Mouse (Mus musculus) liver, embryonic 12.5 days (tissue): ENCODE results near the gene Wwox. TPM values are rescaled to one million over a fixed set of nuclear protein-coding genes. Genes with fewer than 3 reads are reported as not detected.

Experiments used
- ATAC-seq: fragments of 200-750 bp; cut with Nextera tagmentation; 2 replicates; pipeline ENCODE4 v1.8.0; 2017; ENCODE audit warnings: moderate number of reproducible peaks, mild to moderate bottlenecking, moderate library complexity
- H3K27ac ChIP-seq: fragments of 300-500 bp; sonication (generic); 2 replicates; pipeline ENCODE4 v1.5.1; 2016; ENCODE audit warnings: mild to moderate bottlenecking
- H3K27me3 ChIP-seq: fragments of 300-500 bp; sonication (generic); replicated peaks from 2 replicates; pipeline ENCODE4 v1.6.1; 2016; ENCODE audit warnings: mild to moderate bottlenecking, moderate library complexity
- H3K36me3 ChIP-seq: fragments of 300-500 bp; sonication (generic); 2 replicates; pipeline ENCODE4 v1.6.1; 2016; ENCODE audit warnings: mild to moderate bottlenecking, moderate library complexity
- H3K4me1 ChIP-seq: fragments of 300-500 bp; sonication (generic); 2 replicates; pipeline ENCODE4 v1.6.1; 2016
- H3K4me2 ChIP-seq: fragments of 300-500 bp; sonication (generic); 2 replicates; pipeline ENCODE4 v1.6.1; 2016; ENCODE audit warnings: mild to moderate bottlenecking, moderate library complexity
- H3K4me3 ChIP-seq: fragments of 300-500 bp; sonication (generic); 2 replicates; pipeline ENCODE4 v1.5.1; 2016; ENCODE audit warnings: mild to moderate bottlenecking, moderate library complexity
- H3K9ac ChIP-seq: fragments of 300-500 bp; sonication (generic); 2 replicates; pipeline ENCODE4 v1.6.1; 2016; ENCODE audit warnings: mild to moderate bottlenecking, moderate library complexity
- H3K9me3 ChIP-seq: fragments of 300-500 bp; sonication (generic); replicated peaks from 2 replicates; pipeline ENCODE4 v1.6.1; 2016; ENCODE audit warnings: mild to moderate bottlenecking, moderate library complexity
- WGBS: fragments of 180-500 bp; shearing (Covaris S2); methylation state at CpG from one replicate; pipeline ENCODE4 v1.1.7; 2016; ENCODE audit not compliant: insufficient replicate concordance; 5-methylcytosine and 5-hydroxymethylcytosine counted together
- polyA plus RNA-seq: library from polyadenylated mRNA; unstranded; fragments of >200 nt; fragmentation: Nextera tagmentation; extraction: Ambion mirVana; gene quantifications from 2 replicates; pipeline ENCODE4 v1.2.1, GENCODE M21; 2016

Wwox gene
- polyA plus RNA-seq, 1 experiment from 2014 or later, result 5.2 TPM

- Histone ChIP-seq H3K4me2 (no peak overlapping the region), H3K36me3 (no peaks in the 10 kb centered on the region), H3K9me3 (no peaks in the 10 kb centered on the region), H3K4me1 (peaks cover 31% of the 10 kb centered on the region), H3K27ac (no peak overlapping the region), H3K4me3 (no peak overlapping the region), H3K27me3 (no peaks in the 10 kb centered on the region), H3K9ac (no peak overlapping the region)
- ATAC-seq, result no peak
- WGBS, result 68% methylated on average over 7 of the region's 7 CpGs
Measured at GRCm38 (mm10) chr8:115065386-115065785, 625.9 kb downstream of the Wwox start.

GRCm38 (mm10) chr8:115066550-115067058 is 627.1 kb downstream of the Wwox start:
- H3K36me3 ChIP-seq, result no peaks in the 10 kb centered on the region
- no peak overlapping the region for H3K9ac ChIP-seq
- peak; percentile 78 for ATAC-seq
- peaks cover 31% of the 10 kb centered on the region for H3K4me1 ChIP-seq
- no peaks in the 10 kb centered on the region for H3K27me3 ChIP-seq
- no peaks in the 10 kb centered on the region for H3K9me3 ChIP-seq
- H3K4me3 ChIP-seq, result no peak overlapping the region
- H3K27ac ChIP-seq, result no peak overlapping the region
- 68% methylated on average over 8 of the region's 8 CpGs for WGBS
- H3K4me2 ChIP-seq, result peak overlapping the region; percentile 7; the same call in 1 of the 2 replicates

DNA sequence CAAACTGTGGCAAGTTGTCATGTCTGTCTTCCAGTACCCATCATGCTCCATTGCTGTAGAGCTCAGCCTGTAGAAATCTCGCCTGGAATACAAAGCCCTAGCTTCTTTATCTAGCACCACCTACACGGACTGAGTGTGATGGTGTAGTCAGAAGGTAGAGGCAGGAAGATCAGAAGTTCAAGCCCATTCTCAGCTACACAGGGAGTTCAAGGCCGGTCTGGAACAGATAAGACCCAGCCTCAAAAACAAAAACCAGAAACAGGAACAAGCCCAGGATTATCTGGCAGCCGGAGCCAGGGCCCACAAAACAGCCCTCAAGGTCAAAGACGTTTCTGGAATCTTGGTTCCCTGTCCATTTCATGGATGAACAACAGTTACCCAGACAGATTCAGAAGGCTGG is 629.3 kb downstream of the Wwox start:
- H3K4me1 ChIP-seq, result peaks cover 31% of the 10 kb centered on the region
- H3K36me3 ChIP-seq, result no peaks in the 10 kb centered on the region
- no peak overlapping the region for H3K4me3 ChIP-seq
- 16% methylated on average over 5 of the region's 5 CpGs for WGBS
- no peaks in the 10 kb centered on the region for H3K9me3 ChIP-seq
- H3K27ac ChIP-seq, result no peak overlapping the region
- H3K27me3 ChIP-seq, result no peaks in the 10 kb centered on the region
- no peak overlapping the region for H3K9ac ChIP-seq
- no peak overlapping the region for H3K4me2 ChIP-seq
- no peak for ATAC-seq

- Histone ChIP-seq H3K36me3 (no peaks in the 10 kb centered on the region), H3K4me2 (no peak overlapping the region), H3K4me3 (no peak overlapping the region), H3K9ac (no peak overlapping the region), H3K4me1 (peaks cover 31% of the 10 kb centered on the region), H3K27ac (no peak overlapping the region), H3K27me3 (no peaks in the 10 kb centered on the region), H3K9me3 (no peaks in the 10 kb centered on the region)
- ATAC-seq, result no peak
- whole genome bisulfite sequencing, result 27% methylated on average over 3 of the region's 3 CpGs
Measured at GRCm38 (mm10) chr8:115070225-115070624, 630.8 kb downstream of the Wwox start.

DNA sequence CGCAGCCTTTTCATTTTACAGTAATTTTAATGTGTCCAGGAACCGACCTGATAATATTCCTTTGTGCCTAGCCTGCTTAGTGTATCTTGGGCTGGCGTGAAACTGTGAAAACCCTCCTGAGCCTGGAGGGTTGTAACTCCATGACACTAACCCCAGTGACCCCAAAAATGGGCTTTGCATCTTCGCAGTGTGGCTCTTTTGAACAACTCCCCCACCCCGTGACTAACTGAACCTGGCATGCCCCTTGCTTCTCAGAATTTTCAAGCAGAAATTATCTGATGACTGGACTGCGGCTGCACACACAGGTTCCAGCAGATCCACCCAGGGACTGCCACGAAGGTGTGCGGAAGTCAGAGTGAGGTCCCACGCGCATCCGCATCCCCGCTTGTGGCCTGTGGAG is 631.8 kb downstream of the Wwox start:
- peaks cover 21% of the 10 kb centered on the region for H3K4me1 ChIP-seq
- H3K36me3 ChIP-seq, result no peaks in the 10 kb centered on the region
- ATAC-seq, result no peak
- 79% methylated on average over 12 of the region's 12 CpGs for WGBS
- no peak overlapping the region for H3K27ac ChIP-seq
- H3K9ac ChIP-seq, result no peak overlapping the region
- no peaks in the 10 kb centered on the region for H3K27me3 ChIP-seq
- no peak overlapping the region for H3K4me3 ChIP-seq
- H3K4me2 ChIP-seq, result no peak overlapping the region
- no peaks in the 10 kb centered on the region for H3K9me3 ChIP-seq

- Histone ChIP-seq H3K27me3 (no peaks in the 10 kb centered on the region), H3K4me3 (no peak overlapping the region), H3K4me1 (no peaks in the 10 kb centered on the region), H3K4me2 (no peak overlapping the region), H3K36me3 (no peaks in the 10 kb centered on the region), H3K9ac (no peak overlapping the region), H3K9me3 (no peaks in the 10 kb centered on the region), H3K27ac (no peak overlapping the region)
- no peak for ATAC-seq
- 67% methylated on average over 7 of the region's 7 CpGs for WGBS
Measured at GRCm38 (mm10) chr8:115078296-115078695, 638.8 kb downstream of the Wwox start.

DNA sequence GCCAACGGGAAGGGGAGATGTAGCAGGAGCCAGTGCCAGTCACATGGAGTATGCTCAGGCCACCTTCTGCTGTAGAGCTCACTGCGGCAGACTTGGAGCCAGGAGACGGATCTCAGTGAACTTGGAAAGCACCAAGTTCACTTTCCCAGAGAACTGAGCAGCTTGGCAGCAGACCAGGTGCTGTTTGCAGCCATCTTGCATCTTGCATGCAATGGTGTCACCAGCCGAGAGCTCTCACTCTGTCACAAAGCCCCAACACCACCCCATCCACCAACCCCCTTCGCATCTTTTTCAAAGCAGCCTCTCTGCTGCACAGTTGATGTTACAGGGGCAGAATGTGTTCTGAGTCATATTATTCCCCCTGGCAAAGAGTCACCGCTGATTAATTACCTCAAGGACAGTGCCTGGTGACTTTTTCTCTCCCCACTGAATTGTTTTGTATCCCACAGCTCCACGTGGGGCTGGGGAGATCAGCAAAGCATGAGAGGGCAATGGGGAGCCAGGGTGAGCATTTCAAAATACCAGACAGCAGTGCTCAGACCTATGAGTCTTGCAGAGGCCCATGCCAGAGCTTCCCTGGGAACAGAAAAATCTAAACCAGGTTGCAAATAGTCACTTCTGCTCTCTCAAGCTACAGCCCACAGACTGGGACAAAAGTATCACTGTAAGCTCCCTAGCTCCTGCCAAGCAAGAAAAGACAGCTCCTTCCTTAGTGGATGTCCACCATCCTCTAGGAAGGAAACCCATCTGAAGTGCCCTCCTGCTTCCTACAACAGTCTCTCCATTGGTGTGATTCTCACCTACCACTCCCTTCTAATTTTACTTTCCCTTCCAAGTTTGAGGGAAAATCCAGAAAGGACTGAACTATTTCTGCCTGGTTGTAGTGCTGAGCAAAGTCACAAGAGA is 642.1 kb downstream of the Wwox start:
- Histone ChIP-seq H3K4me2 (no peak overlapping the region), H3K27me3 (no peaks in the 10 kb centered on the region), H3K4me3 (no peak overlapping the region), H3K36me3 (no peaks in the 10 kb centered on the region), H3K27ac (no peak overlapping the region), H3K4me1 (no peaks in the 10 kb centered on the region), H3K9ac (no peak overlapping the region), H3K9me3 (no peaks in the 10 kb centered on the region)
- 70% methylated on average over 7 of the region's 7 CpGs for WGBS
- no peak for ATAC-seq

GRCm38 (mm10) chr8:115088162-115088561 is 648.7 kb downstream of the Wwox start:
- no peak for ATAC-seq
- H3K27ac ChIP-seq, result no peak overlapping the region
- H3K9me3 ChIP-seq, result peaks cover 5% of the 10 kb centered on the region; the same call in 1 of the 2 replicates
- no peaks in the 10 kb centered on the region for H3K36me3 ChIP-seq
- H3K9ac ChIP-seq, result no peak overlapping the region
- H3K27me3 ChIP-seq, result no peaks in the 10 kb centered on the region
- no peak overlapping the region for H3K4me2 ChIP-seq
- H3K4me3 ChIP-seq, result no peak overlapping the region
- no peaks in the 10 kb centered on the region for H3K4me1 ChIP-seq

DNA sequence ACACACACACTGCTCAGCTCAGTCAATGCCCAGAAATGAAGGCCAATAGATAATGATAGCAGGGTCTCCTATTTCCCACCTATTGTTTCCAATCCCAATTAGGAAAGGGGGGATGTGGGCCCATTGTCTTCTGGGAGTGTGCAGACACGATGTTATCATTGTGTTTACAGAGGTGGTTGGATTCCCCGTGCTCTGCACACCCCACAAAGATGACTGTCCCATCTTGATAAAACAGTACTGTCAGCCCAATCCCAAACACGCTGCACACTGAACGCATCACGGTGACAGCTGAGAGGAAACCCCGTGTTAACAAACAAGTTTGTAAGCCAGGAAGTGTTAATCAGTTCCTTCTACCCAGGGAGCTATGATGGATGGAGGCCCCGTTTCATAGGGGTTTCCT is 650.3 kb downstream of the Wwox start:
- no peak overlapping the region for H3K9ac ChIP-seq
- H3K27me3 ChIP-seq, result no peaks in the 10 kb centered on the region
- H3K4me1 ChIP-seq, result no peaks in the 10 kb centered on the region
- H3K9me3 ChIP-seq, result peaks cover 5% of the 10 kb centered on the region; the same call in 1 of the 2 replicates
- no peak overlapping the region for H3K4me3 ChIP-seq
- H3K4me2 ChIP-seq, result no peak overlapping the region
- peak; percentile 51 for ATAC-seq
- WGBS, result 8% methylated on average over 7 of the region's 7 CpGs
- no peaks in the 10 kb centered on the region for H3K36me3 ChIP-seq
- H3K27ac ChIP-seq, result no peak overlapping the region

GRCm38 (mm10) chr8:115090202-115090601 is 650.7 kb downstream of the Wwox start:
- 30% methylated on average over 5 of the region's 5 CpGs for WGBS
- Histone ChIP-seq H3K36me3 (no peaks in the 10 kb centered on the region), H3K4me2 (no peak overlapping the region), H3K9ac (no peak overlapping the region), H3K4me3 (no peak overlapping the region), H3K4me1 (no peaks in the 10 kb centered on the region), H3K9me3 (peaks cover 5% of the 10 kb centered on the region; the same call in 1 of the 2 replicates), H3K27ac (no peak overlapping the region), H3K27me3 (no peaks in the 10 kb centered on the region)
- ATAC-seq, result peak; percentile 21; the same call in 1 of the 2 replicates

DNA sequence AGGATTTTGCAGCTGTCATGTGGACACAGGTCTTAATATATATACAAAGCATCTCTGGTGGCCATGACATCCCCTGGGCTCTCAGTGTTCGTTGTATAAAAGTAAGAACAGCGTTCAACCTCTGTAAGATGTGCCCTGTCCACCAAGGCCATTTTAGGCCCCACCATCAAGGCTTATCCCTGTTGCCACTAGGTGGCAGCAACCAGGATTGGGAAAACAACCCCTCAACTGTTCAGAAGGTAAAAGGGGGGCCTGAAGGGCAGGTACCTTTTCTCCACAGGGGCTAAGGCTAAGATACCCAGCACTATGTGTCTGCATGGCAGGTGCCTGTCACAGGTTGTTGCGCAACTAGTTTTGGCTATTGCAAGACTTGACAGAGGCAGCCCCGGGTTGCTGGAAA is 656.1 kb downstream of the Wwox start:
- H3K9me3 ChIP-seq, result no peaks in the 10 kb centered on the region
- H3K4me1 ChIP-seq, result no peaks in the 10 kb centered on the region
- no peak overlapping the region for H3K9ac ChIP-seq
- 74% methylated on average over 4 of the region's 4 CpGs for WGBS
- no peak for ATAC-seq
- no peak overlapping the region for H3K4me3 ChIP-seq
- no peaks in the 10 kb centered on the region for H3K36me3 ChIP-seq
- no peaks in the 10 kb centered on the region for H3K27me3 ChIP-seq
- no peak overlapping the region for H3K27ac ChIP-seq
- H3K4me2 ChIP-seq, result no peak overlapping the region

- Histone ChIP-seq H3K4me3 (no peak overlapping the region), H3K4me1 (no peaks in the 10 kb centered on the region), H3K9ac (no peak overlapping the region), H3K36me3 (no peaks in the 10 kb centered on the region), H3K27ac (no peak overlapping the region), H3K27me3 (no peaks in the 10 kb centered on the region), H3K4me2 (no peak overlapping the region), H3K9me3 (no peaks in the 10 kb centered on the region)
- no peak for ATAC-seq
- 57% methylated on average over 9 of the region's 9 CpGs for WGBS
Measured at GRCm38 (mm10) chr8:115097988-115098562, 658.6 kb downstream of the Wwox start.
